Mouse (Mus musculus) frontal cortex, postnatal 36 days (tissue): ENCODE measurements around the gene Adam8.

Source experiments
- DNase-seq, 2 experiments: peaks; one replicate each; pipeline ENCODE4 v3.0.0; 2022; ENCODE audit warnings: low spot score in 2 of 2

The Adam8 gene

DNA sequence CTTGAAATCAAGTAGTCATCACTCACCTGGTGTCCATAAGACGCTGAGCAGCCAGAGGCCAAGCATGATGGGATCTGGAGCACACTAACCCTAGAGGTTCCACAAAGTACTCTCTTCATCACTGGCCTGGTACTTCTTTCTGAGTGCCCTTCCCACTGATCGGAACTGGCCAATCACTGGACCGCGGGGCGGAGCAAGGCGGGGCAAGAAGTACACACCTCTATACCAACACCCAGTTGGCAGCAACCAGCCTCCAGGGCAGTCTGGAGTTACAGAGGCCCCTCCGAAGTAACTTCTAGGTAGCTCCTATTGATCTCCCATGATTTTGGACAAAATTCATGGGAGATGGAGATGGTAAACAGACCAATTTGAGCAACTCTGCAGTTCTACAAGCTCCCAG, at the start of gene Adam8:
Gene Adam8 (minus strand): TSS at position 157 of the 400 bp plus-strand sequence.
- DNase-seq = no peak

GRCm38 (mm10) chr7:140037171-140037555, 44.8 kb upstream of the Adam8 start:
- DNase-seq = no peak

DNA sequence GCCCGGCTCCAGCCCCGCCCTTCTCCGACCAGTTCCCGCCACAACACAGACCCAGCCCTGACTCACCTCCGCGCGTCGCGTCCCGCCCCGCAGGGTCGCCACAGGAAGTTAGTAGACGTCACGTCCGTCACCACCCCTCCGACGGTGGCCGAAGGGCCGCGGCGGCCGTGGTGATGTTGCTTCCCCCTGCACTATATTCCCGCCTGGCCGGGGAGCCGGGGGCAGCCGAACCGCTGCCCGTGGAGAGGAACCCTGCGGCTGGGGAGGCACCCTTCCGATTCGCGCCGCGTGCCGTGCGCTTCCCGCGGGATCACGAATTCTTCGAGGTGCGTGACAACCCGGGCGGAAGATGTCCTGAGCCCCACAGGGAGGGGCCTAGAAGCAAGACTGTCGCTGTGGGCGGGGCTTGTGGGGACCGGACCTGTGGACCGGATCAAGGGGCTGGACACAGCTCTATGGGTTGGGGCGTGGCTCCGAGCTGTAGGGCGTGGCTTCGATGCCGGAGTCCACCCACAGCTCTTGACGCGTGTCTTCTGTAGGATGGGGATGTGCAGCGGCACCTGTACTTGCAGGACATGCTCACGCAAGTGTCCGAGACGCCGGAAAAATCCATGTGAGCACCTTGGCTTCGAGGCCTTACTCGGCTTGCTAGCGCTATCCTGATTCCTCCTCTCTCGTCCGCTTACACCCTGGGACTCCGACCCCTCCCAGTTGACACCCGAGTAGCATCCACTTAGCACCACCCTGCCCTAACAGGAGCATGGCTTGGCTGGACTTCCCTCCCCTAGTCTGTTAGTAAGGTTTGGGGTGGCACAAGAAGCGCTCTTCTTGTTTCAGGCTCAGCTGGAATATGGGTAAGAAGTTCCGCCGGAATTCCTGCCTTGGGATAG, 44.2 kb upstream of the Adam8 start, which contains the start of the genes Zfp511 and Tubgcp2:
Gene Zfp511 (plus strand): TSS at position 111 of the 890 bp plus-strand sequence.
Gene Tubgcp2 (minus strand): TSS at position 389 of the 890 bp plus-strand sequence.
- DNase-seq = peak; percentile 90 to 93

GRCm38 (mm10) chr7:140035456-140035855, 43.1 kb upstream of the Adam8 start:
- DNase-seq = no peak

DNA sequence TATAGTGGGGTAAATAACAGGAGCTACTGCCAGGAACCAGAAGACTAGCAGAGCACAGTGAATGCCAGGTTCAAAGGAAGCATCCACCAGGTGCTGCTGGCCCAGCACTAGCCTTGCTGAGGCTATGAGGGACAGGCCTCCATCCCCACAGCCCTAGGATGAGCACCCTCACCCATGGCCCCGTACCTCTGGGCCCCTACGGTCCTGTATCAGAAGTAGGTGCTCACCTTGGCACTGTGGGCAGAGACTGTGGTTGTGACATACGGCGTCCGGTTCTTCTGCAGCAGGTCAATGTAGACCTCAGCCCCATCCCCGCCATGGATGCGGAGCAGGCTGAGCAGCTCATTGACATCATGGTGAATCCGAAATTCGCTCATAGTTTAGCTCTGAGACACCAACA, 41.0 kb upstream of the Adam8 start:
- DNase-seq = no peak

DNA sequence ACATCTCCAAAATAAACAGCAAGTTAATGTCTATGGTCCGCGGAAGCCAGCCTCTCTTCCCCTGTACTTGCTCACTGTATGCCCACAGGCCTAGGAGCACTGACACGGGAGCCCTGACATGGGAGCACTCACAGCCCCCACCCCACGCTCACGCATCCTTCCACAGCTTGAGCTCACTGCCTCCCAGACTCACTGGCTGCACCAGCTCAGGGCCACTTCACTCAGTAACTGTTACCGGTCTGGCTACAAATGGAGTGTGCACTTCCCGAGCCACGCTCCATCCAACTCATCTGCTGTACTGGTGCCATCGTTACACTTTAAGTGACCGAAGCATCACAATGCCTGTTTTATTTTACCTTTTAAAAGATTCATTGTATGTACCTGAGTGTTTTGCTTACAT, 40.0 kb upstream of the Adam8 start:
- DNase-seq = no peak

GRCm38 (mm10) chr7:140031771-140032170, 39.4 kb upstream of the Adam8 start:
- no peak for DNase-seq

GRCm38 (mm10) chr7:140011336-140011735, 19.0 kb upstream of the Adam8 start:
- DNase-seq = no peak

- DNase-seq = no peak
Observed at GRCm38 (mm10) chr7:140007781-140008180, 15.4 kb upstream of the Adam8 start.

DNA sequence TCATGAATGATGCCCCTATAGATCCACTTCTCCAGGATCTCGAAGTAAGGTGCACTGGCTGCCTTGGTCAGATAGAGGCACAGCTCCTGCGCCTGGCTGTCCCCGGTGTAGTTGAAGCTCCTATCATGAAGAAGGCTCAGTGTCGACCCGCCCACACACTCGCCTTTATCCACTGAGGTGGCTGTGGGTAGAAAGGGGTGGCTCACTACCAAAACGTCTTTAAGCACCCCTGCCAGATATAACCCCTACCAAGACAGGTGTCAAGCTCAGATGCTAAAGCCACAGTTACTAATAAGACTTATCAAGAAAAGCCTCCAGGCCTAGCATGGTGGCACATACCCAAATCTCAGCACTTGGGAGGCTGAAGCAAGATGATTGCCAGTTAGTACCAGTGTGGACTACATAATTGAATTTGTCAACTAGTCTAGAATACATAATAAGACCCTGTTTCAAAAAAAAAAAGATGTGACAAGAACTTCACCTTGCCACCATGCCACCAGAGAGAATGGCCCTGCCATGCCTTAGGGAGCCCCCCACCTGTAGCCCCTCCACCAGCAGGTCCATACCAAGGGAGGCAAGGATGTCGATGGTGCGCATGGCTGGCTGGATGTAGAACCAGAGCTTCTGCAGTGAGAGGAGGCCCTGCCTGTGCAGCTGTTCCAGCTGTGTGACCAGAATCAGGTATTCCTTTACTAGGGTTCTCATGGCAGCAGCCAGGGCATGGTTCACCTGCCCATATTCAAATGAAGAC, 14.7 kb upstream of the Adam8 start:
- no peak for DNase-seq

DNA sequence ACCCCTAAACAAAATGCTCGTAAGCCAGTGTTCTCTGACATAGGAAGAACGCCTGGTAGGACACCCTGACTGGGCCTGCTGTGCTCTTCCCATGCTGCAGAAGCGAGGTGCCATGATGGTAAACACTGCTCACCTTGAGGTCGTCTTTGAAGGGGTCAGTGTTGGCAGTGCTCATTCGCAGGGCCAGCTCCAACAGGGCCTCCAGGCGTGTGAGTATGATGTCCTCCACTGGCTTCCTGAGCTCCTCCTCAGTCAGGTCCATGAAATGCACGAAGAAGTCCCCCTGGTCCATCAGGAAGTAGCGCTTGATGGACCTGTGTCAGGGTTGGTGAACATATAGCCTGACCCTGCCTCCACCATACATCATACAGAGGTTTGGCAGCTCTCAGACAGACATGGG, 12.3 kb upstream of the Adam8 start:
- DNase-seq = no peak

GRCm38 (mm10) chr7:140001086-140001740, 8.9 kb upstream of the Adam8 start:
- no peak for DNase-seq

GRCm38 (mm10) chr7:139998691-139999350, 6.5 kb upstream of the Adam8 start:
- peak; percentile 37 to 63 for DNase-seq

GRCm38 (mm10) chr7:139994676-139995075, 2.3 kb upstream of the Adam8 start:
- peak; percentile 71 to 83 for DNase-seq

DNA sequence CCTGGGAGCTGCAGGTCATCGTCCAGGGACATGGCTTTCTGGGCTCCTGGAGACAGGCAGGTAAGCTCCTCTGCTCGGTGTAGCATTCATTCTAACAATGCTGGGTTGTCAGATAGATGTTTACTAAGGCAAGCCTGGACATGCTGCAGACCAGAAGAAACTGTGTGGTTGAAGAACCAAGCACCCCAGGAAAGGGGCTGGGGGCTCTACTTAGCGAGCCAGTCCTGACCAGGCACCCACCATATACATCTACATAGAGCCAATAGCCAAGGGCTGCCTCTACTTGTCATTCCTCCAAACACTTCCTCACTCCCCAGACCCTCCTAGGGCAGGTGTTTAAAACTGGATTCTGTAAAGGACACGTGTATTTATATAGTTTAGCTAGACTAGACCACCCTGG, 1.8 kb upstream of the Adam8 start:
- DNase-seq = no peak

DNA sequence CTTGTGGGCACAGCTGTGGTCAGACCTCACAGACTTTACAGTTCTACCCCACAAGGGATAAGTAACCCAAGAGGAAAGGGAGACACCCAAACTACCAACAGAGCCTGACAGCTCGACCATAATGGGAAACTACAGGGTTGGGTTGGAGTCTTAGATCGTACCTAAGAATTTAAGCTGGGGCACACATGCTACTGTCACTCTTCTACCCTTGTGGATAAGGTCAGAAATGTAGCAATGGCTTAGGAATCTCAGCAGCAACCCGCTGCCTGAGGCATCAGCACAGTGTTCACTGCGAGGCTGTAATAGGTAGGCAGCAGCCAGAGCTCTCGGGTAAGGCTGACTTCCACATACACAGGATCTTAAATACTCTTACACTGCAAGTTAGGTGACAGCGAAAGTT, 1.2 kb upstream of the Adam8 start:
- no peak for DNase-seq

GRCm38 (mm10) chr7:139990864-139991394, 1.4 kb downstream of the Adam8 start:
- no peak for DNase-seq

- DNase-seq = no peak
Observed at GRCm38 (mm10) chr7:139988272-139988671, 4.1 kb downstream of the Adam8 start.

- DNase-seq = no peak
Observed at GRCm38 (mm10) chr7:139984505-139984904, 7.9 kb downstream of the Adam8 start.

DNA sequence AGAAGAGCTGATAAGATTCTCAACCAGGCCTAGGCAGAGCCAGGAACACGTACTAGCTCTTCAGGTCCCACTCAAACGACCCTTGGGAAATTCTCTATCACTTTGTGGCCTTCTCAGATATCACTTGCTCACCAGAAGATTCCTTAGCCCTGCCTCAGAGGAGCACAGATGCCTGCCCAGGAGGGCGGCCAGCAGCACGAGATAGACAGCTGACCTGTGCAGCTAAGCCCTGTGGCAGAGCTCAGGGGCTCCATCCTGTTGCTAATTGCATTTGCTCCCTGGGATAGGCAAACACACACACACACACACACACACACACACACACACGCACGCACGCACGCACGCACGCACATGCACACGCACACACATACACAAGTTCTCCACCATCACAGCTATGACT, 10.3 kb downstream of the Adam8 start:
- no peak for DNase-seq

DNA sequence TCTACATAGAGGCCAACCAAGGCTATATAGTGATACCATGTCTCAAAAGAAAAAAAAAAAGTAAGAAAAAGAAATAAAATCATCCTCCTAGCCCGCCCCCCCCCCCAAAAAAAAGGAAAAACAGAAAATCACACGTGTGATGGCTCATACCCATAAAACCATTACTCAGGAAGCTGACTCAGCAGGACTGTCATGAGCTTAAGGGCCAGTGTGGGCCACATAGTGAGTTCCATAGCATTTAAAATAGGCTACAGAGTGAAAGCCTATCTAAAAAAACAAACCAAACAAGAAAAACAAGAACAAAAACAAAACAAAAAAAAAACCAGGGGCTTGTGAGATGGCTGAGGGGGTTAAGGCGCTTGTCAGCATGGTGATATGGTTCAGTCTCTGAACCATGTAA, 11.6 kb downstream of the Adam8 start:
- DNase-seq = no peak
